In genomic region chr4:134591506-134592061, GRCm38 (mm10) we compare ENCODE assay signal across 7 mouse cellular contexts. TPM values are rescaled to one million over a fixed set of nuclear protein-coding genes. Genes with fewer than 3 reads are reported as not detected.
DNase-seq lines count a peak whose midpoint lies in the region; ATAC-seq and TF ChIP-seq lines count a peak whose summit lies in the region.

No protein-coding gene starts in this region.

- H3K4me1 ChIP-seq in embryonic facial prominence, embryonic 15.5 days: peaks cover 31% of the 10 kb centered on the region
- peaks cover 20% of the 10 kb centered on the region for H3K4me1 ChIP-seq in heart, postnatal 0 days (ENCODE audit: control insufficient read depth, insufficient read depth)
- H3K4me1 ChIP-seq in neural tube, embryonic 13.5 days (replicated peaks): peaks cover 44% of the 10 kb centered on the region

- no peak overlapping the region for H3K9ac ChIP-seq in embryonic facial prominence, embryonic 15.5 days
- H3K9ac ChIP-seq in heart, postnatal 0 days (replicated peaks; ENCODE audit: low read depth, low read length): no peak overlapping the region
- no peak overlapping the region for H3K9ac ChIP-seq in neural tube, embryonic 13.5 days

- ATAC-seq in embryonic facial prominence, embryonic 15.5 days (ENCODE audit: insufficient number of reproducible peaks, low FRiP score, low TSS enrichment, low read depth): peak; percentile 58
- peak; percentile 52 for ATAC-seq in heart, postnatal 0 days (ENCODE audit: insufficient read depth, low read depth)
- peak; percentile 68 for ATAC-seq in neural tube, embryonic 13.5 days (ENCODE audit: low read depth)

- no peak overlapping the region for H3K4me3 ChIP-seq in embryonic facial prominence, embryonic 15.5 days (replicated peaks)
- no peak overlapping the region for H3K4me3 ChIP-seq in heart, postnatal 0 days (ENCODE audit: low read depth, low read length)
- H3K4me3 ChIP-seq in neural tube, embryonic 13.5 days: no peak overlapping the region

- no peaks in the 10 kb centered on the region for H3K9me3 ChIP-seq in embryonic facial prominence, embryonic 15.5 days (replicated peaks)
- H3K9me3 ChIP-seq in heart, postnatal 0 days (replicated peaks; ENCODE audit: control insufficient read depth, low read length): no peaks in the 10 kb centered on the region
- H3K9me3 ChIP-seq in neural tube, embryonic 13.5 days: no peaks in the 10 kb centered on the region

- no peak for TF ChIP-seq EP300 in heart, postnatal 0 days (IDR thresholded peaks at IDR 0.05; ENCODE audit: low read depth)

- H3K27ac ChIP-seq in embryonic facial prominence, embryonic 15.5 days (replicated peaks): 0 out of 2 replicates have a peak overlapping the region, but pooled peaks have one; percentile 58
- peak overlapping the region; percentile 80 for H3K27ac ChIP-seq in heart, postnatal 0 days (ENCODE audit: low read depth)
- peak overlapping the region; percentile 80 for H3K27ac ChIP-seq in neural tube, embryonic 13.5 days (replicated peaks)

- no peak overlapping the region for H3K4me2 ChIP-seq in embryonic facial prominence, embryonic 15.5 days (replicated peaks)
- H3K4me2 ChIP-seq in heart, postnatal 0 days (ENCODE audit: low read depth, low read length): peak overlapping the region; percentile 29; the same call in 1 of the 2 replicates
- no peak overlapping the region for H3K4me2 ChIP-seq in neural tube, embryonic 13.5 days

- H3K27me3 ChIP-seq in embryonic facial prominence, embryonic 15.5 days: peaks cover 4% of the 10 kb centered on the region; the same call in 1 of the 2 replicates
- H3K27me3 ChIP-seq in heart, postnatal 0 days (ENCODE audit: control insufficient read depth, insufficient read depth, low read length): no peaks in the 10 kb centered on the region
- no peaks in the 10 kb centered on the region for H3K27me3 ChIP-seq in neural tube, embryonic 13.5 days

- peak; percentile 87 for DNase-seq in Muller cell, postnatal 12 days (ENCODE audit: inconsistent ontology term)
- DNase-seq in adrenal gland, adult 18-20 months (ENCODE audit: low spot score in 2 of 2): peak; percentile 63 to 71
- DNase-seq in heart, postnatal 0 days (ENCODE audit: low spot score): peak; percentile 62
- peak; percentile 81 to 88 for DNase-seq in kidney, postnatal 4 days
- no peak for DNase-seq in thymus, adult 18-20 months

- WGBS in embryonic facial prominence, embryonic 15.5 days: 29% methylated on average over 11 of the region's 11 CpGs
- 30% methylated on average over 11 of the region's 11 CpGs for WGBS in heart, postnatal 0 days
- WGBS in neural tube, embryonic 13.5 days: 38% methylated on average over 11 of the region's 11 CpGs

- TF ChIP-seq CTCF in heart, postnatal 0 days (IDR thresholded peaks at IDR 0.05; ENCODE audit: low read depth): no peak

- no peaks in the 10 kb centered on the region for H3K36me3 ChIP-seq in embryonic facial prominence, embryonic 15.5 days
- peaks cover 8% of the 10 kb centered on the region; the same call in 1 of the 2 replicates for H3K36me3 ChIP-seq in heart, postnatal 0 days (replicated peaks; ENCODE audit: control insufficient read depth, insufficient read depth, low read length)
- no peaks in the 10 kb centered on the region for H3K36me3 ChIP-seq in neural tube, embryonic 13.5 days

RNA-seq across cellular contexts. Expression of gene Selenon, which starts 39.6 kb away (rescaled TPM):
- 10 to 100 TPM; 24.3 to 28.9 TPM for total RNA-seq in adrenal gland, adult 18-20 months (2021)
- polyA plus RNA-seq in embryonic facial prominence, embryonic 15.5 days (2015; fragmentation: Nextera tagmentation; extraction: Ambion mirVana): 19.8 and 29.8 TPM in 2 replicates
- total RNA-seq in heart, postnatal 0 days (2014; rRNA removed; ENCODE audit: low replicate concordance): 18.2 and 30.5 TPM in 2 replicates
- polyA plus RNA-seq in heart, postnatal 0 days (2015; fragmentation: Nextera tagmentation; extraction: Ambion mirVana): 6.8 and 7.2 TPM in 2 replicates
- polyA plus RNA-seq in neural tube, embryonic 13.5 days (2015; fragmentation: Nextera tagmentation; extraction: Ambion mirVana): 11.3 and 17.1 TPM in 2 replicates

RNA-seq across cellular contexts. Expression of gene Mtfr1l, which starts 56.4 kb away (rescaled TPM):
- total RNA-seq in adrenal gland, adult 18-20 months (2021): 100 to 1,000 TPM; 123 to 132 TPM
- 111 and 116 TPM in 2 replicates for polyA plus RNA-seq in embryonic facial prominence, embryonic 15.5 days (2015; fragmentation: Nextera tagmentation; extraction: Ambion mirVana)
- total RNA-seq in heart, postnatal 0 days (2014; rRNA removed; ENCODE audit: low replicate concordance): 145 and 159 TPM in 2 replicates
- polyA plus RNA-seq in heart, postnatal 0 days (2015; fragmentation: Nextera tagmentation; extraction: Ambion mirVana): 191 and 207 TPM in 2 replicates
- polyA plus RNA-seq in neural tube, embryonic 13.5 days (2015; fragmentation: Nextera tagmentation; extraction: Ambion mirVana): 165 and 172 TPM in 2 replicates

Comparison
In these comparisons a context has a peak if more than half of its experiments do, and no peak if none do; other contexts are left out.
1. DNase-seq: peak in Muller cell, postnatal 12 days (single experiment), adrenal gland, adult 18-20 months (2 of 2), heart, postnatal 0 days (single experiment) and kidney, postnatal 4 days (2 of 2); none in thymus, adult 18-20 months (0 of 2).
2. Peak in every context shown above with its lines, with median percentiles within 50 percentile points of each other: ATAC-seq and H3K27ac ChIP-seq.